Mouse (Mus musculus) testis, adult 2 months (tissue): Measurements from ENCODE around the gene Cds2.

Source experiments
- CTCF ChIP-seq: fragments of 200-500 bp; IDR thresholded peaks from 2 replicates; pipeline ENCODE4 v1.5.1; 2012; ENCODE audit warnings: low read depth, mild to moderate bottlenecking, inconsistent platforms, low read length, moderate library complexity; ENCODE audit not compliant: control insufficient read depth, insufficient read depth, insufficient replicate concordance
- POLR2A ChIP-seq: fragments of 200-500 bp; IDR thresholded peaks from 2 replicates; pipeline ENCODE4 v1.6.1; 2012; ENCODE audit warnings: low read depth, mild to moderate bottlenecking, inconsistent platforms, low read length, moderate library complexity; ENCODE audit not compliant: control insufficient read depth

GRCm38 (mm10) chr2:132266086-132266485, 3.1 kb downstream of the Cds2 start:
- TF ChIP-seq CTCF, result no peak
- TF ChIP-seq POLR2A, result no peak
